ENCODE assay signal across 7 mouse cellular contexts in genomic region chr8:124521946-124522345, GRCm38 (mm10). TPM values are rescaled to one million over a fixed set of nuclear protein-coding genes. Genes with fewer than 3 reads are reported as not detected.
A peak's percentile ranks its signal among the peaks of the same experiment; 100 is the strongest.
DNase-seq lines count a peak whose midpoint lies in the region; ATAC-seq and TF ChIP-seq lines count a peak whose summit lies in the region.

No protein-coding gene starts in this region.

- no peak for TF ChIP-seq CTCF in CH12.LX (conservative IDR thresholded peaks at IDR 0.05 in 1 of 2, IDR thresholded peaks at IDR 0.05 in 1 of 2; ENCODE audit: low read depth in 2 of 2, low read length in 2 of 2)
- TF ChIP-seq CTCF in thymus, adult 2 months (IDR thresholded peaks at IDR 0.05; ENCODE audit: borderline replicate concordance, control insufficient read depth, extremely low read depth, insufficient read depth, low read length, poor library complexity): no peak

- no peak overlapping the region; the same call in 1 of the 2 replicates for H3K9ac ChIP-seq in CH12.LX (ENCODE audit: insufficient read depth, low read depth)
- no peak overlapping the region; the same call in 1 of the 2 replicates for H3K9ac ChIP-seq in intestine, embryonic 15.5 days
- H3K9ac ChIP-seq in liver, embryonic 16.5 days (ENCODE audit: low read depth, low read length): no peak overlapping the region; the same call in 1 of the 2 replicates

- H3K27ac ChIP-seq in CH12.LX (ENCODE audit: insufficient read depth, low read depth): no peak overlapping the region
- no peak overlapping the region for H3K27ac ChIP-seq in brown adipose tissue, adult 24 weeks (replicated peaks; ENCODE audit: low read depth, low read length)
- no peak overlapping the region for H3K27ac ChIP-seq in intestine, embryonic 15.5 days
- no peak overlapping the region for H3K27ac ChIP-seq in liver, embryonic 16.5 days (ENCODE audit: low read length)
- H3K27ac ChIP-seq in thymus, adult 2 months (ENCODE audit: control insufficient read depth, insufficient read depth, low read length): no peak overlapping the region

- in situ Hi-C loops in CH12.LX (cut with MboI; ENCODE audit: low pct_ligation_motif_present, low pct_unique_long_range_greater_than_20kb, low sequenced_read_pairs): no loop called here

- ATAC-seq in intestine, embryonic 15.5 days: no peak
- ATAC-seq in liver, embryonic 16.5 days (ENCODE audit: low read depth): no peak

- H3K27me3 ChIP-seq in CH12.LX (replicated peaks): no peaks in the 10 kb centered on the region
- no peaks in the 10 kb centered on the region for H3K27me3 ChIP-seq in intestine, embryonic 15.5 days (replicated peaks)
- no peaks in the 10 kb centered on the region for H3K27me3 ChIP-seq in liver, embryonic 16.5 days (ENCODE audit: control insufficient read depth, insufficient read depth, low read depth, low read length)
- no peaks in the 10 kb centered on the region for H3K27me3 ChIP-seq in thymus, adult 2 months (ENCODE audit: control insufficient read depth, insufficient read depth, low read length)

- H3K79me2 ChIP-seq in CH12.LX (replicated peaks; ENCODE audit: control insufficient read depth, extremely low read depth, insufficient read depth, poor library complexity, severe bottlenecking): peaks cover 27% of the 10 kb centered on the region

- TF ChIP-seq POLR2A in CH12.LX (IDR thresholded peaks at IDR 0.05; ENCODE audit: low read depth, low read length): no peak
- no peak for TF ChIP-seq POLR2A in thymus, adult 2 months (IDR thresholded peaks at IDR 0.05; ENCODE audit: control insufficient read depth, extremely low read depth, insufficient read depth, low read length, poor library complexity)

- 95% methylated on average over 6 of the region's 6 CpGs for WGBS in intestine, embryonic 15.5 days
- WGBS in liver, embryonic 16.5 days (ENCODE audit: insufficient replicate concordance): 84% methylated on average over 6 of the region's 6 CpGs
- 94% methylated on average over 6 of the region's 6 CpGs for WGBS in thymus, adult 2 months

- H3K4me3 ChIP-seq in CH12.LX (replicated peaks in 1 of 3; ENCODE audit: low read depth in 2 of 3, low read length in 2 of 3, poor library complexity in 1 of 3): no peak overlapping the region
- peak overlapping the region; percentile 87 for H3K4me3 ChIP-seq in brown adipose tissue, adult 24 weeks (ENCODE audit: insufficient read depth, low read depth, low read length)
- no peak overlapping the region for H3K4me3 ChIP-seq in intestine, embryonic 15.5 days (replicated peaks)
- peak overlapping the region; percentile 91 for H3K4me3 ChIP-seq in liver, embryonic 16.5 days (ENCODE audit: low read depth, low read length)
- no peak overlapping the region for H3K4me3 ChIP-seq in thymus, adult 2 months (ENCODE audit: control insufficient read depth, insufficient read depth, low read length)

- no peaks in the 10 kb centered on the region for H3K9me3 ChIP-seq in CH12.LX (replicated peaks; ENCODE audit: low read length)
- no peaks in the 10 kb centered on the region for H3K9me3 ChIP-seq in intestine, embryonic 15.5 days
- H3K9me3 ChIP-seq in liver, embryonic 16.5 days (replicated peaks; ENCODE audit: control insufficient read depth, low read length): no peaks in the 10 kb centered on the region

- H3K4me1 ChIP-seq in CH12.LX (ENCODE audit: control insufficient read depth in 1 of 2, insufficient read depth in 2 of 2): peaks cover 8 to 25% of the 10 kb centered on the region in 2 experiments
- peaks cover 12% of the 10 kb centered on the region for H3K4me1 ChIP-seq in brown adipose tissue, adult 24 weeks (ENCODE audit: control insufficient read depth, insufficient read depth, insufficient read length, low read length)
- H3K4me1 ChIP-seq in intestine, embryonic 15.5 days (replicated peaks): peaks cover 11% of the 10 kb centered on the region; the same call in 1 of the 2 replicates
- H3K4me1 ChIP-seq in liver, embryonic 16.5 days (ENCODE audit: control insufficient read depth, low read depth, low read length): peaks cover 13% of the 10 kb centered on the region
- H3K4me1 ChIP-seq in thymus, adult 2 months (replicated peaks; ENCODE audit: control insufficient read depth, insufficient read depth, low read length): peaks cover 11% of the 10 kb centered on the region

- dilution Hi-C loops in CH12.LX (cut with MboI; ENCODE audit: extremely low pct_ligation_motif_present, extremely low pct_unique_long_range_greater_than_20kb, low sequenced_read_pairs): no loop called here

- TF ChIP-seq EP300 in CH12.LX (IDR thresholded peaks at IDR 0.05; ENCODE audit: low read length): no peak

- no peak for DNase-seq in CH12.LX (ENCODE audit: extremely low read depth)
- DNase-seq in right cerebral cortex, adult 2 months (ENCODE audit: low spot score in 2 of 2): no peak
- no peak for DNase-seq in thymus, adult 2 months
- DNase-seq in urinary bladder, postnatal 25 days (ENCODE audit: low spot score): no peak

- H3K4me2 ChIP-seq in CH12.LX (ENCODE audit: insufficient read depth, low read depth, poor library complexity, severe bottlenecking): peak overlapping the region; percentile 80
- H3K4me2 ChIP-seq in intestine, embryonic 15.5 days (replicated peaks): peak overlapping the region; percentile 75
- H3K4me2 ChIP-seq in liver, embryonic 16.5 days (ENCODE audit: low read depth, low read length): peak overlapping the region; percentile 77

- H3K36me3 ChIP-seq in CH12.LX (replicated peaks in 1 of 2; ENCODE audit: control insufficient read depth in 1 of 2, insufficient read depth in 1 of 2, low read length in 1 of 2): peaks cover 18 to 44% of the 10 kb centered on the region in 2 experiments
- peaks cover 13% of the 10 kb centered on the region for H3K36me3 ChIP-seq in intestine, embryonic 15.5 days
- peaks cover 8% of the 10 kb centered on the region for H3K36me3 ChIP-seq in liver, embryonic 16.5 days (ENCODE audit: control insufficient read depth, insufficient read depth)
- H3K36me3 ChIP-seq in thymus, adult 2 months (ENCODE audit: control insufficient read depth, insufficient read depth, low read length): peaks cover 12% of the 10 kb centered on the region

- no peak for TF ChIP-seq RAD21 in CH12.LX (IDR thresholded peaks at IDR 0.05; ENCODE audit: low read depth, low read length)

TF ChIP-seq in CH12.LX, 34 proteins besides CTCF, POLR2A, EP300 and RAD21:
- TF ChIP-seq CHD1 (IDR thresholded peaks at IDR 0.05; ENCODE audit: low read depth, low read length) (no peak), IRF4 (IDR thresholded peaks at IDR 0.05; ENCODE audit: low read depth, low read length) (no peak)

RNA-seq across cellular contexts. Expression of gene Cog2, which starts 1.4 kb away (rescaled TPM):
- total RNA-seq in CH12.LX (2012; rRNA removed) (53.1 and 56.7 TPM in 2 replicates), CH12.LX (2014; rRNA removed) (37.7 and 41.8 TPM in 2 replicates)
- 55.5 and 62.6 TPM in 2 replicates for polyA plus RNA-seq in CH12.LX (2012; ENCODE audit: insufficient read length, low read depth)
- 17.2 and 19.6 TPM in 2 replicates for polyA plus RNA-seq in brown adipose tissue, adult 24 weeks (2012; ENCODE audit: insufficient read depth, insufficient read length, missing spikeins)
- 31.2 and 34.4 TPM in 2 replicates for polyA plus RNA-seq in intestine, embryonic 15.5 days (2015; fragmentation: Nextera tagmentation; extraction: Ambion mirVana)
- 15.8 and 17.3 TPM in 2 replicates for polyA plus RNA-seq in liver, embryonic 16.5 days (2015; fragmentation: Nextera tagmentation; extraction: Ambion mirVana)
- 33.8 and 34.4 TPM in 2 replicates for polyA plus RNA-seq in thymus, adult 2 months (2012; rRNA removed)

RNA-seq across cellular contexts. Expression of gene Agt, which starts 47.6 kb away (rescaled TPM):
- total RNA-seq in CH12.LX (2012; rRNA removed) (not detected in 2 replicates), CH12.LX (2014; rRNA removed) (not detected in 2 replicates)
- polyA plus RNA-seq in CH12.LX (2012; ENCODE audit: insufficient read length, low read depth): not detected in 2 replicates
- polyA plus RNA-seq in brown adipose tissue, adult 24 weeks (2012; ENCODE audit: insufficient read depth, insufficient read length, missing spikeins): 2.4 and 3.2 TPM in 2 replicates
- polyA plus RNA-seq in intestine, embryonic 15.5 days (2015; fragmentation: Nextera tagmentation; extraction: Ambion mirVana): 4.1 and 5.8 TPM in 2 replicates
- 258 and 290 TPM in 2 replicates for polyA plus RNA-seq in liver, embryonic 16.5 days (2015; fragmentation: Nextera tagmentation; extraction: Ambion mirVana)
- 4.1 and 4.7 TPM in 2 replicates for polyA plus RNA-seq in thymus, adult 2 months (2012; rRNA removed)

RNA-seq across cellular contexts. Expression of gene Capn9, which starts 54.0 kb away (rescaled TPM):
- total RNA-seq in CH12.LX (2012; rRNA removed) (not detected in 2 replicates), CH12.LX (2014; rRNA removed) (not detected in 2 replicates)
- polyA plus RNA-seq in CH12.LX (2012; ENCODE audit: insufficient read length, low read depth): 0.10 TPM in 1 of 2 replicates, not detected in the other
- not detected in 2 replicates for polyA plus RNA-seq in brown adipose tissue, adult 24 weeks (2012; ENCODE audit: insufficient read depth, insufficient read length, missing spikeins)
- 1.6 and 1.7 TPM in 2 replicates for polyA plus RNA-seq in intestine, embryonic 15.5 days (2015; fragmentation: Nextera tagmentation; extraction: Ambion mirVana)
- 0.08 TPM in 1 of 2 replicates, not detected in the other for polyA plus RNA-seq in liver, embryonic 16.5 days (2015; fragmentation: Nextera tagmentation; extraction: Ambion mirVana)
- 0.08 and 0.13 TPM in 2 replicates for polyA plus RNA-seq in thymus, adult 2 months (2012; rRNA removed)

Comparison
In these comparisons a context has a peak if more than half of its experiments do, and no peak if none do; other contexts are left out.
1. H3K4me3 ChIP-seq: peak in brown adipose tissue, adult 24 weeks (single experiment) and liver, embryonic 16.5 days (single experiment); none in CH12.LX (0 of 3), intestine, embryonic 15.5 days (single experiment) and thymus, adult 2 months (single experiment).
2. RNA of gene Agt, which starts 47.6 kb away (polyA plus RNA-seq): 258 to 290 TPM in liver, embryonic 16.5 days; 4.1 to 5.8 TPM in intestine, embryonic 15.5 days, 4.1 to 4.7 TPM in thymus, adult 2 months, 2.4 to 3.2 TPM in brown adipose tissue, adult 24 weeks and not detected in CH12.LX; every median in the first group is over 10 times any median in the second.
3. Peak in every context shown above with its lines, with median percentiles within 50 percentile points of each other: H3K4me2 ChIP-seq.